Mouse (Mus musculus): ENCODE measurements around the gene Phykpl.
"Not testable (repeated sequence)": the region's sequence is repeated elsewhere in the genome, so short reads cannot be mapped to it uniquely, and the experiment has no call there.

The Phykpl gene

DNA sequence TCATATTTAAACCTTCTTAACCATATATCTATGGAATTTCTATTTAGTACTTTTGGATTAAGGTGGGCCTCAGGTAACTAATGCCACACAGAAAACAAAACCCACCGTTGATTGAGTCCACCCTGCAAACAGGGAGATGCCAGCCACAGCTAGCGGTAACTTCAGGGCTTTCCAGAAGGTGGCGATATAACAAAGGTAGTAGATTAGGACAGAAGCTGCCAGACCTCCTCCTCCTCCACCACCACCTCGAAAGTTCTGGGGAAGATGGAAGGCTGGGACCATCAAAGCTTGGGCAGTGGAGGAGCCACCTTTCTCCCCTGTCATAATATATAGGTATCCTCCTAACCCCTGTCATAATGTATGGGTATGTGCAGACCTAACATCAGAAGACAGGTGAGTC lies 33.1 kb downstream of the Phykpl start:
- peak; percentile 70 for DNase-seq (ENCODE audit: low spot score)

DNA sequence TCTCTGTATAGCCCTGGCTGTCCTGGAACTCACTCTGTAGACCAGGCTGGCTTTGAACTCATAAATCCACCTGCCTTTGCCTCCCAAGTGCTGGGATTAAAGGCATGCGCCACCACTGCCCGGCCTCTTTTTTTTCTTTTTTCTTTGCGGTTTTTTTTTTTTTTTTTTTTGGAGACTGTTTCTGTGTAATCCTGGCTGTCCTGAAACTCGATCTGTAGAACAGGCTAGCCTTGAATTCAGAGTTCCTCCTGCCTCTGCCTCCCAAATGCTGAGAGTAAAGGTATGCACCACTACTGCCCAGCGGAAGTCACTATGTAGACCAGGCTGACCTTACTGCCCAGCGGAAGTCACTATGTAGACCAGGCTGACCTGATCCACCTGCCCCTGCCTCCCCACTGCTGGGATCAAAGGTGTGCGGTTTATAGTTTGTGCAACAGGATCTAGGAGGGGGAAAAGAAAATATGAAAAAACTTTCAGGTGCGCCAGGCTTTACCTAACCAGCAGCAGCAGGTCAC lies 34.4 kb downstream of the Phykpl start:
- DNase-seq (ENCODE audit: low spot score) = no peak

DNA sequence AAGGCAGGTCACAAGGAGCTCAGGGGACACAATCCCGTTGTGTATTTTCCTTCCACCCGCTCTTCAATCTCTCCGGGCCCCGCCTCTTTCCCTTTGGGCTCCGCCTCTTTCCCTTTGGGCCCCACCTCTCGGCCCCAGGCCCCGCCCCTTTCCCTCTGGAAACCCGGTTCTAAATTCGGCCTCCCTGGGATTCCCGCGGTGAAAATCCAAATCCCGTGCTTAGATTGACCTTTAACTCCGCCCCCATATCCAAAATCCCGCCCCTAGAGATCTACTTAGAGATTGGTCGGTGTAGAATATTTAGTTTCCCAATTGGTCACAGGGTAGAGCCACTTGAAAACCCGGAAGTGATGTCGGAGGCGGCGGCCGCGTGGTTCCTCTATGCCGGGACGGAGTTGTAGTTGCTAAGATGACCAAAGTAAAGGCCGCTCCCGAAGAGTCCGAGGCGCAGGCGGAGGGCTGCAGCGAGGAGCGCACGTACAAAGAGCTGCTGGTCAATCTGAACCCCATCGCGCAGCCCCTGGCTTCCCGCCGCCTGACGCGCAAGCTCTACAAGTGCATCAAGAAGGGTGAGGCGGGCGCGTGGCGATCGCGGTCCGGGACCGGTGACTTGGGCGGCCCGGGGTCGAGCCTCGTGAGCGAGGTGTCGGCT lies 35.0 kb downstream of the Phykpl start, which contains the start of gene Nhp2:
Gene Nhp2, plus strand, starts transcription at position 327 of the 652 bp plus-strand sequence.
- peak; percentile 99 for DNase-seq (ENCODE audit: low spot score)

DNA sequence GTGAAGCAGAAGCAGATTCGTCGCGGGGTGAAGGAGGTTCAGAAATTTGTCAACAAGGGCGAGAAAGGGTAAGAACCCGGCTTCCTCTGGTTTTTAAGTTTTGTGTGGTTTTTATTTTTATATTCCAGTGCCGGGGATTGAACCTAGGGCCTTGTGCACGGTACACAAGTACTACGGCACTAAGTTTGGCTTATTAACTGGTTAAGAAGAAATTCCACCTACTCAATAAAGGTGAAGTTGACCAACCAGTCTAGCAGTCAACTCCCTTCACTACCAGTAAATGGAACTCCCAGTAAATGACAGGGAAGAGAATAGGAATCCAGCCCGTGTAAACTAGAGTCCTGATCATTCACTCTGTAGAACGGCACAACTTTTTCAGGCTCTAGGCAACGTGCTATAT lies 35.5 kb downstream of the Phykpl start:
- no peak for DNase-seq (ENCODE audit: low spot score)

DNA sequence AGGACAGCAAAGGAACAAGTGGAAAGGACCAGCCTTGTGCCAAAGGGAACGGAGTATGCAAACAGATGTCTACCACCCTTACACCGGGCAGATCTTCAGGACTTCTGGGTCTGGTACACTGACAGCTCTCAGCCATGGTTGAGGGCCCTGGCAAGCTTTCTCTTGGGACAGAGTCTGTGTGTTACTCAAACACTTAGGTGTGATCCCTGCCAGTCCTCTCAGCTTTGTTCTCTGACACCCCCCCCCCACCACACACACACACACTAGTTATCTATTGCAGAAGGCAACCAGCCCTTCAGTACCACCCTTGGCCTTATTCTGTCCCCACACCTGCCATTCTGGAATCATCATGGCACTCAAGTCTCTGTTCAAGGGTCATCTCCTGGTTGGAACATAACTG lies 37.2 kb downstream of the Phykpl start:
- no peak for DNase-seq (ENCODE audit: low spot score)

DNA sequence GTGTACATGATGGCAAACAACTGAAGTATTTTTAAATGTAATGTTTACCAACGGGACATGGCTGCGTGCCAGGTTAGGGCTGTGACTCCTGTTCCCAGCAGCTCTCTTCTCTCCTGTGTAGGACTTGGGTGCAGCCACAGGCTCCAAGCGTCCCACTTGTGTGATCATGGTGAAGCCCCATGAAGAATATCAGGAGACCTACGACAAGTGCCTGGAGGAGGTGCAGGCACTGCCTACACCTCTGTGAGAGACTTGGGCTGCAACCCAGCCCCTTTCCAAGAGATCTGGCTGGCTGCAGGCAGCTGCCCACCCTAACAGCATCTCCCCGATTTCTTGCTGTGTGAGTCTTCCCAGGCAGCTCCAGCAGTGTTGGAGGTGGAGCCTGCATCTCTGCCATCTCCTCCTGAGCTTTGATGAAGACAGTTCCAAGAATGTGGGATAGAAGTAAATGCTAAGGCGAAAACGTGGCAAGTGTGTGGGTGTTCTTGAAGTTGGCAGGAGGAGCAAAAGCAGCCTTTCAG lies 38.5 kb downstream of the Phykpl start:
- no peak for DNase-seq (ENCODE audit: low spot score)

DNA sequence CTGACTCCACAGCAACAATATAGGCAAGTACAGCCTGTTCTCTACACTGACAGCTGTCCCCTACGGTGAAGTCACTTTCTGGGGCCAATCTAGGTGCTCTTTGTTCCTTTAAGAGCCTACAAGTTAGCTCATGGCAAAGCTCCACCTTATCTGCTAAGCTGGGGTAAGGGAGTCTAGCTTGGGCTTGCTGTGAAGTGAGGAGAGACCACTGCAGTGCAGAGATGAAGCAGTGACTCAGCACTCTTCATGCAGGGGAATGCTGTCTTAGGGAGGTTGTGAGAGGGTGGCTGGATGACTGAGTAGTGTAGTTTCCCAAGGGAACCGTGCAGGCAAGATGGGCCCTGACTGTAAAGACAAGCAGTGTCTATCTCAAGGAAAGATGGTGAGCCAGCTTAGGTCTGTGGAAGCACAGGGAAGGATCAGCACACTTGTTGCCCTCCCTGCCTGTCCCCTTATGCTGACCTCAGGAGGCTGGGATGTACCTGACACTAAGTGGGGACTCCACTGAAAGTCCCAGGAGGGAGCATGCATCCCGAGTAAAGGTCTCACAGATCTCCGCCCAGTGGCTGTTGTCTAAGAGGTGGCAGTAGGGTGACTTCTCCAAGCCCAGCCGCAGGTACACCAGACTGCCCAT lies 40.7 kb downstream of the Phykpl start:
- DNase-seq (ENCODE audit: low spot score) = no peak

DNA sequence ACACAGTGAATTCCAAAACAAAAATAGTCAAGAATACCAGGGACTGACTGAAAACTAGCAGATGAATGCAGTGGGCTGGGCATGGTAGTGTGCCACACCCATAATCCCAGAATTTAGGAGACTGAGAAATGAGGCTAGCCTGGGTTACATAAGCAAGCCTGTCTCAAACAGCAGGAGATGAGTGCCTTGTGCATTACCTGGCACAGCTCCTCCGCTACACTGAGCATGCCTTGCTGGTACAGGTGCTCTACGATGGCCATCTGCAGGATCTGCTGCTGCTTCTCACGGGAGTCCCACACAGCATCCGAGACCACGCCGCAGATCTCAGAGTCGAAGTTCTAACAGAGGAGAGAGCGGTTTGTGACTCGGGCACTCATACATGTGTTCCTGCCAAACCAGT lies 42.9 kb downstream of the Phykpl start:
- DNase-seq (ENCODE audit: low spot score) = no peak

DNA sequence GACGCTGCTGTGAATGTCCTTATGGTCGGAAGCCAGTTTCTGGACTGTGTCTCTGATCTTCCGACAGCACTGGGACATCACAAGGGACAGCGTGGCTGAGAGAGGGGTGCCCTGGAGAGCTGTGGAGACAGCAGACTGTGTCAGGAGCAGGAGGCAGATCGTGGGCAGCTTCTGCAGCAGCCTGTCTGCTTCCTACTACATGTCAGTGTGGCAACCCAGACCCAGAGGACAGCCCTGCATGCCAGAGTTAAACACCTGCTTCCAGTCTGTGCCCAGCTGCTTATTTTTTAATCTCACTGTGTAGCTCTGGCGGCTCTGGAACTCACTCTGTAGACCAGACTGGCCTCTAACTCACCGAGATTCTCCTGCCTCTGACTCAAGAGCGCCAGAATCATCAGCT lies 43.4 kb downstream of the Phykpl start:
- no peak for DNase-seq (ENCODE audit: low spot score)

DNA sequence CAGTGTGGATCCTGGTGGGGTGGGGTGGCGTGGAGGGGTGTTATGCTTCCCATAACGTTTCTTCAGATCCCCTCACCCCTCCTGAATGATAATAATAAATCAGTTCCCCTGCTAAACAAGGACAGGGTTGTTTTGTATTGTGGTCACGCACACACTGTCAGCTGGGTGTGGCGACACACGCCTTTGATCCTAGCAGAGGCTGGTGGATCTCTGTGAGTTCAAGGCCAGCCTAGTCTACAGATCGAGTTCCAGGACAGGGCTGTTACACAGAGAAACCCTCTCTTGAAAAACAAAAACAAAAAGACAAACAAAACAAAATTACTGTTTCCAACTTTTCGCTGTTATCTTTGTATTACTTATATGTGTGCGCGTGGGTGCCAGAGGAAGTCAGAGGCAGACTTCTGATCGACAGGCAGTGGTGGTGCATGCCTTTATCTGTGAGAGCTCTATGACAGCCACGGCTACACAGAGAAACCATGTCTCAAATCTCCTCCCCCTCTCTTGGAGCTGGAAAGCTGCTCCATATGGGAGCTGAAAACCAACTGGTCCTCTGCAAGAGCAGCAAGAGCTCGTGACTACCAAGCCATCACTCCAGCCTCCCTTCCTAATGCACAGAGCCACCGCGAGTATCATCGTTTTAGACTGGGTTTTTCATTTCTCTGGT lies 45.2 kb downstream of the Phykpl start:
- DNase-seq (ENCODE audit: low spot score) = no peak

DNA sequence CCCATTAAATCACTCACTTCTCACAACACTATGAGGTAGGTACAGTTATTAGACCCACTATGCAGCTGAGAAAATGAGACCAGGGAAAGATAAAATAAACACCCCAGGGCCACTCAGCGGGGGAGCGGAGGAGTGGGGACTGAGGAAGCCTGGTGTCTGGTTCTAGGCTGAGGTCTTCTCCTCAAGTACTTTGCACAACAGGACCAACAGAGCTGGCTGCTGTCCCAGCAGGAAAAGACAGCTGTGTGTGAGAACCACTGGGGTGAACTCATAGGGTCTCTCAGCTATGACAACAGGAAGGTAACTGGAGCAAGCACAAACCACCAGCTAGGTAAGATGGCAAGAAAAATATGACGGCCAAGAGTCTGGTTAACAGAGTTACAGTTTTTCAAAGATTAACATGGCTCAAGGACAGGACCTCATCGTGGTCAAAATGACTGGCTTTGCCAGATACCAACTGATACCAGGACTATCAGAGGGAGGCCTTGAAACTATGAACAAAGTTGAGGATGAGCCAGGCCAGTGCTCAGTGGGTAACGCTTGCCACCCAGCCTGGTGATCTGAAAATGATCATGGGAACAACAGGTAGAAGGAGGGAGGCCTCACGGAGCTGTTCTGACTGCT lies 47.7 kb downstream of the Phykpl start:
- no peak for DNase-seq (ENCODE audit: low spot score)

DNA sequence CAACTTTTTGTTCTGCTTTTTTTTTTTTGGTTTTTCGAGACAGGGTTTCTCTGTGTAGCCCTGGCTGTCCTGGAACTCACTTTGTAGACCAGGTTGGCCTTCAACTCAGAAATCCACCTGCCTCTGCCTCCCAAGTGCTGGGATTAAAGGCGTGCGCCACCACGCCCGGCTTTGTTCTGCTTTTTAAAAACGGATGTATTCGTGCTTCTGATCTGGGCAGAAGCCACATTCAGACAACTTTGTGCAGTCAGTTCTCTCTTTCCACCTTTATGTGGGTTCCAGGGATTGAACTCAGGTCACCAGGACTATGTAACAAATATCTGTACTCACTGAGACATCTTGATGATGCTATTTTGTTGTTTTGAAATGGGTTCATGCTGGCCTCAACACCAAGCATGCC lies 48.6 kb downstream of the Phykpl start:
- not testable (repeated sequence) for DNase-seq (ENCODE audit: low spot score)

DNA sequence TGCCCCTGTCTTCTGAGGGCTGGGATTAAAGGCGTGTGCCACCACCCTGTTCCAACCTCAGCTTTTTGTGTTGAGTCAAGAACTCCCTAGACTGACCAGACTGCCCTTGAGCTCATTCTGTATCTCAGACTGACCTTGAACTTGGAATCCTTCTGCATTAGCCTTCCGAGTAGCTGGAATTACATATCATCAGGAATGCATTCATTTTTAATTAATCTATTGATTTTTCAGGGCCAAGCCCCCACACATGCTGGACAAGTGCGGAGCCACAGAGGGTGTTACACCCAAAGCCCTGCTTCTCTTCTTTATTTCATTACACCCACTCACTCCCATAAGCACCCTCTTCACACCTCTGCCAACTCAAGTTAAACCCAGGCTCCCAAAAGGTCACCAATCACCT lies 49.2 kb downstream of the Phykpl start:
- no peak for DNase-seq (ENCODE audit: low spot score)

DNA sequence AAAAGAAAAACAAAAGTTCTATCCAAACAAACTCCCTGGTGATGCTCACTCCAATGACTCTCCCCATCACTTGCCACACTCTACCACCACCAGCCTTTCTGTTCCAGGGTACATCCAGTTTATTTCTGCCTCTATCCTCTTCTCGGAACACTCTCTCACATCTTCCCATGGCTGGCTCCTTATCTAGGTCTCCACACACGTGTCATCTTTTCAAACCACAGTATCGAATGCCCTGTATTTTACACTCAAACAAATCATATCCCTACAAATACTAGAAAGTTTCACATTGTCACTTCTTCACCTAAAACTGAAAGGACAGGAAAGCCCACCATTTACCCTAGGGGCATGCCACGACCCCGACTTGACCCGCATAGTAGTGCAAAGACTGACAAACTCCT lies 50.6 kb downstream of the Phykpl start:
- no peak for DNase-seq (ENCODE audit: low spot score)

DNA sequence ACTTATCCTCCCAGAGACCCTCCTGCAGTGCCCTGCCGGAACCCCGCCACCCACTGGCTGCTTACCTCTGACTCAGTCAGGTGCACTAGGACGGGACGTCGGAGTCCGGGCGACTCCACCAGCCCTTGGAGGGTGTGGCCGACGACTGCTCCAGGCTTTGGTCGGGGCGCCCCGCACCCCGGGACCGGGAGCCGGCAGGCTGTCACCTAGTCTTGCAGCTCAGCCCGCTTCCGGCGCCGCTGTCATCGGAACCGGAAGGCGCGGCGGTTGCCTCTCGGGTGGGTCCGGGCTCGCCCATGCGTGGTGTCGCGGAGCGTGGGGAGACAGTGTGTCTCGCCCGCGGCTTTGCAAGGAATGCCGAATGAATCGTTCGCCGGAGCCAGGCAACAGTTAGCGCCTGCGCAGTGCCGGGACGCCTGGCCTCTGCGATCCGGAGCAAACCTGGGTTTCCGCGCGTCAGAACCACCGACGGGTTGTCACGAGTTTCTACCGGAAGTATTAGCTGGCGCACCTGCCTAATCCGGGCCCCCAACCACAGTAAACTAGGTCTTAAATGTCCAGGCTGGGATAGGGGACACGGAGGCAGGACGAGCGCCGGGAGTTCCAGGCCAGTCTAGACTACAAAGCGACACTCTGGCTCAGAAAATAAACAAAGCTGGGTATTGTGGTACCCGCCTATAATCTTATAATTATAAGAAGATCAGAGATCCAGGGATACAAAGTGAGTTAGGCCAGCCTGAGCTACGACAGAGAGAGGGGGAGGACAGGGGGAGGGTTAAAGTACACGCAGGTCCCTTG lies 51.2 kb downstream of the Phykpl start, which contains the start of gene Rmnd5b:
Gene Rmnd5b, minus strand, starts transcription at position 372 of the 798 bp plus-strand sequence.
- peak; percentile 86 for DNase-seq (ENCODE audit: low spot score)

DNA sequence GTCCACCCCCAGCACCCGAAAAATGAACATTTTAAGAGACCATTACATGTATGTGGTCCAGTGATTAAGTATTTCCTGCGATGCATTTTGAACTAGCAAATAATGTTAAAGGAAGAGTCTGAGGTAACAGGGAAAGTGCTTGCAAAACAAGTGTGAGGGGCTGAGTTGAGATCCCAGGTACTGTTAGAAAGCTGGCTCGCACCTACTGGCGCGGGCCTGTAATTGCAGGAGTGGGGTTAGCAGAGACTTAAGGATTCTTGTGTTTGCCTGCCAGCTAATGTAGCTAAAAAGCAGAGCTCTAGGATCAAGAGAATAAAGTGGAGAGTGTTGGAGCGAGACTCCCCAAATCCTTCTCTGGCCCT lies 51.7 kb downstream of the Phykpl start:
- DNase-seq (ENCODE audit: low spot score) = peak; percentile 77

DNA sequence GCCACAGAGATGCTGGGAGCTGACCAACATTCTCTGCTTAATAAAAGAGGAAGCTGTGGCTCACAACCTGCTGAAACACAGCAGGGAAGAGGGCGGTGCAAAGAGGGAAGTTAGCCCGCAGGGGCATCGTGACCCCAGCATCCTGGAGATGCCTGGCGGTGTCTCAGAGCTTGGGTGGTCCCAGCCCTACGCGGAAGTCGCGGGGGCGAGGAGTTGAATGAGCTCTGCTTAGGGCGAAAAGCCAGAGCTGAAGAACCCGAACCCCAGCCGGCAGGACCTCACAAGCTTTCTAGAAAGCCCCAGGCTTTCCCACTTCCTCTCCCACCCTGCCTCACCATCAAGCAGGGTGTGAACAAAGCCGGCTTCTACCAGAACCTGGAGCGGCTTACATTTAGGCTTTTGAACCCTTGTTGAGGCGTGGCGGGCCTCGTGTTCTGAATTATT lies 53.4 kb downstream of the Phykpl start:
- DNase-seq (ENCODE audit: low spot score) = no peak

DNA sequence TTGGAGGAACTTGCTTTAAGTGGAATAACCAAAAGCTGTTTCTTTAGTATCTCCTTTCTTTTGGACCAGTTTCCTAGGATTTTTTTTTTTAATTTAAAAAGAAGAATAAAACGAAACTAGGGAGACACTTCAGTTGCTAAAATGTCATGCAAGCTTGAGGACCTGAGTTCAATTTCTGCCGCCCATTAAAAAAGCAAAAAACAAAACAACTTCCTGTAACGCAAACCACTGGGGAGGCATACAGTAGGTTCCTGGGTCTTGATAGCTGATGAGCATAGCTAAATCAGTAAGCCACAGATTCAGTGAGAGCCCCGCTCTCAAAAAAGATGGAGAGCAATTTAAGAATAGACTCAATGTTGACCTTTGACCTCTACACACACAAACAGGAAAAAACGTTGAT lies 53.9 kb downstream of the Phykpl start:
- no peak for DNase-seq (ENCODE audit: low spot score)

DNA sequence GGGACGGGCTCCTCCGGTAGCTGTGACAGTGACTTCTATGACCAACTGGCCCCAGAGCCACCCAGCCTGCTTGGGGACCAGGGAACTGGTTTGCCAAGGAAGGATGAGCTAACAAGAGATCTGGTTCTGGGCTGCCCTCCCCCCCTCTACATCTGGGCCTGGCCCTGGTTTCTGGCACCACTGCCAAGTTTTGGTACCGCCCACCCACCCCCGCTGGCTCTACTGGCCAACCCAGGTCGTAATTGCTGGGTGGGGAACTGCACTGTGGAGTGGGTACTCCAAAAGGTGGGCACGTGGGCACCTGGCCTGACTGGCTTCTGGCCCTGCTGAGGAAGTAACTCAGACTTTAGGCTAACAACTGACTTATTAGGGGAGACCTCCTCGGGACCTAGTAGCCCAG lies 56.2 kb downstream of the Phykpl start:
- DNase-seq (ENCODE audit: low spot score) = no peak

DNA sequence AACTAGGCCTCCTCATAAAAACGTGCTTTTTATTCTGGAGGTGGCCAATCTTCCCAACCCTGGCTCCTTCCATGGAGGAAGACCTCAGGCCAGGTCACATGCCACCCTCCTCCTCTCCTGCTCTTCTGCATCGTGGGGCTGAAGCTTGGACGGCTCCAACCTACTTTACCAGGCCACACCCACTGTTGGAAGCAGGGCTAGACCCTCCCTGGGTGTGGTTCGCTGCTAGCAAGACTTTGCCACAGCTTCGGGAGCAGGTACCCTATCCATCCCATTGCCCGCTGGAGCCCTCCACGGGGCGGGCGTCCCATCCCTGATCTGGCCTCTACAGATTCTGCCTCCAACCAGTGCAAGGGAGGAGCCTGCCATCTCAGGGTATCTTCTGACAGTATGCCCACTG lies 58.6 kb downstream of the Phykpl start:
- no peak for DNase-seq (ENCODE audit: low spot score)

DNA sequence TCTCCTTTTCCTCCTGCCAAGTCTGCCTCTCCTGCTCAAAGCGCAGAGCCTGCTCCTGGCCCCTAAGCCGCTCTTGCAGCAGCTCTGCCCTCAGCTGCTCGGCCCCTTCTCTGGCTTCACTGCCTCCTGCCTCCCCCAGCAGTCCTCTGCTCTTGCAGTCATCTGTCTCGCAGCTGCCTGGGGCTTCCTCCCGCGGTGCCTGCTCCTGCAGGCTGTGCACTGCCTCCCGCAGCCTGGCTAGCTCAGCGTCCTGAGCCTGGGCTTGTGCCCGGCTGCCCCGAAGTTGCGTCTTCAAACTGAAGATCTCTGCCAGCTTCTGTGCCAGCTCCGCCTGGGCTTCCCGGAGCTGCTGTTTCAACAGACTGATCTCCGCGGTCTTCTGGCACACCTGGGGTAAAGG lies 59.2 kb downstream of the Phykpl start:
- DNase-seq (ENCODE audit: low spot score) = no peak

DNA sequence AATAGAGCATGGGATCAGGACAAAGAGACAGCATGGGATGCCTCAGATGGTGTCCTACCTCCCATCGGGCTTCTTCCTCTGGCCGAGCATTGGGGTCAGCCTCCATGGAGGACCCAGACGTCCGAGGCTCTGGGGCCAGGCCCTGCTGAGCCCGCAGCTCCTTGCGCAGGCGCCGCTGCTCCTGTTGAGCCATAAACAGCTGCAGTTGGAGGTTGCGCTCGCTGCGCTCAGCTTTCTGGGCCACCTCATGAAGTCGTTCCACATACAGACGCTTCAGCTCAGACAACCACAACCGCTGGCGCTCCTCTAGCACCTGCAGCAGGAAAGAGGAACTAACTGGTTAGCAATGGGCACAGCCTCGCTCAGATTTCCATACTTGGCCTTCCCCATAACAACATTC lies 59.7 kb downstream of the Phykpl start:
- no peak for DNase-seq (ENCODE audit: low spot score)

Measured in adipocyte (in vitro differentiated cells).